18 mouse cellular contexts compared by ENCODE assay signal in the genomic region with DNA sequence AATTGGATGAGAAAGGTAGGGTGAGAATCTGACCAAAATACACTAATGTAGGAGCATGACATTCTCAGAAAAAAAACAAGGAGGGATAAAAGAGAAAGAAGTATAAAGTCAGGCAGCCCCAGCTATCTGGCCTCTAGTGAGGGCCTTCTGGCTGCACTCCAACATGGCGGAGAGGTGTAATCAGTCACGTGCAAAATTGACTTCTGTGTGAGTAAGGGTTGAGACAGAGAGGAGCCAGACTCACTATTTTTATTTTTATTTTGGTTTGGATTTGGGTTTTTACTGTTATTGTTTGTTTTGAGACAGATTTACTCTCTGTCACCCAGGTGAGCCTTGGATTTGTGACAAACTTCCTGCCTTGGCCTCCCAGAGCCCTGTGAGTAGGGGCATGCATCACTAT.
A peak's percentile ranks its signal among the peaks of the same experiment; 100 is the strongest.
DNase-seq lines count a peak whose midpoint lies in the region; ATAC-seq and TF ChIP-seq lines count a peak whose summit lies in the region.
"Had no signal": no experiment of that assay in that cellular context is flagged by ENCODE, and none has a peak within 500 bp of the region (broad histone marks: within the 10 kb centered on the region; RNA-seq: fewer than 3 reads in every experiment).

No protein-coding gene starts in this region.

- TF ChIP-seq RAD21 in MEL (IDR thresholded peaks at IDR 0.05; ENCODE audit: low read depth, low read length), result no peak

- no peaks in the 10 kb centered on the region for H3K27me3 ChIP-seq in kidney, embryonic 14.5 days (ENCODE audit: control insufficient read depth, insufficient read depth, low read length)
- peaks cover 0 to 2% of the 10 kb centered on the region in 2 experiments; a peak in 3 of 4 replicates for H3K27me3 ChIP-seq in MEL (ENCODE audit: control insufficient read depth in 1 of 2, insufficient read depth in 2 of 2, low read length in 2 of 2)
- H3K27me3 ChIP-seq: CH12.LX; embryonic facial prominence, embryonic 13.5 days; intestine, embryonic 15.5 days; limb, embryonic 13.5 days had no signal

- no peak overlapping the region for H3K9ac ChIP-seq in kidney, embryonic 14.5 days (ENCODE audit: low read depth, low read length)
- H3K9ac ChIP-seq in MEL (ENCODE audit: control insufficient read depth, low read depth, low read length, poor library complexity, severe bottlenecking), result no peak overlapping the region
- H3K9ac ChIP-seq: embryonic facial prominence, embryonic 13.5 days; forebrain, postnatal 0 days; hindbrain, embryonic 14.5 days; intestine, embryonic 15.5 days; limb, embryonic 13.5 days; liver, embryonic 14.5 days had no signal

- ATAC-seq in kidney, embryonic 14.5 days (ENCODE audit: low FRiP score, low TSS enrichment), result no peak
- ATAC-seq: forebrain, postnatal 0 days; intestine, embryonic 15.5 days; midbrain, embryonic 16.5 days had no signal

- H3K79me2 ChIP-seq in MEL (ENCODE audit: control insufficient read depth, insufficient read depth, low read length, poor library complexity), result no peaks in the 10 kb centered on the region

- no peaks in the 10 kb centered on the region for H3K36me3 ChIP-seq in kidney, embryonic 14.5 days (ENCODE audit: control insufficient read depth, insufficient read depth, low read length)
- no peaks in the 10 kb centered on the region for H3K36me3 ChIP-seq in MEL (ENCODE audit: control insufficient read depth in 1 of 2, insufficient read depth in 2 of 2, low read length in 2 of 2)
- H3K36me3 ChIP-seq: embryonic facial prominence, embryonic 13.5 days; intestine, embryonic 15.5 days; limb, embryonic 13.5 days had no signal

- no peaks in the 10 kb centered on the region for H3K9me3 ChIP-seq in kidney, embryonic 14.5 days (ENCODE audit: control insufficient read depth, low read length)
- no peaks in the 10 kb centered on the region for H3K9me3 ChIP-seq in MEL (replicated peaks; ENCODE audit: insufficient read depth, low read length)
- H3K9me3 ChIP-seq: embryonic facial prominence, embryonic 13.5 days; intestine, embryonic 15.5 days; limb, embryonic 13.5 days had no signal

- H3K4me1 ChIP-seq in kidney, embryonic 14.5 days (ENCODE audit: control insufficient read depth, insufficient read depth, low read length), result no peaks in the 10 kb centered on the region
- H3K4me1 ChIP-seq in MEL (ENCODE audit: control insufficient read depth in 1 of 2, insufficient read depth in 2 of 2, low read length in 2 of 2), result no peaks in the 10 kb centered on the region
- H3K4me1 ChIP-seq: embryonic facial prominence, embryonic 13.5 days; intestine, embryonic 15.5 days; limb, embryonic 13.5 days had no signal

- 57% methylated on average over 2 of the region's 2 CpGs for WGBS in kidney, embryonic 14.5 days

- no peak overlapping the region for H3K4me2 ChIP-seq in kidney, embryonic 14.5 days (replicated peaks; ENCODE audit: low read depth, low read length)
- H3K4me2 ChIP-seq: embryonic facial prominence, embryonic 13.5 days; hindbrain, embryonic 14.5 days; intestine, embryonic 15.5 days; limb, embryonic 13.5 days had no signal

- H3K27ac ChIP-seq in kidney, embryonic 14.5 days (ENCODE audit: low read depth, low read length), result no peak overlapping the region
- H3K27ac ChIP-seq in MEL (ENCODE audit: control insufficient read depth, low read depth, low read length), result no peak overlapping the region
- H3K27ac ChIP-seq: embryonic facial prominence, embryonic 13.5 days; hindbrain, embryonic 14.5 days; intestine, embryonic 15.5 days; limb, embryonic 13.5 days; liver, embryonic 14.5 days had no signal

- DNase-seq in kidney, adult 11 months, result peak; percentile 36
- DNase-seq in MEL (ENCODE audit: low read depth, low spot score), result no peak
- peak; percentile 43 for DNase-seq in adrenal gland, postnatal 10 days
- DNase-seq in kidney, postnatal 10 days, result peak; percentile 31
- no peak for DNase-seq in thymus, postnatal 36 days
- no peak for DNase-seq in heart, adult 18-20 months
- DNase-seq: cerebellum, adult 11-12 months; forebrain, postnatal 0 days; heart, adult 2 months; thymus, postnatal 25 days had no signal

- no peak for TF ChIP-seq POLR2A in MEL (IDR thresholded peaks at IDR 0.05; ENCODE audit: control insufficient read depth in 1 of 2, insufficient read depth in 1 of 2, low read depth in 1 of 2, low read length in 2 of 2, poor library complexity in 1 of 2)

- no peak for TF ChIP-seq EP300 in MEL (IDR thresholded peaks at IDR 0.05; ENCODE audit: low read depth in 1 of 2, low read length in 2 of 2)

- no peak overlapping the region for H3K4me3 ChIP-seq in kidney, embryonic 14.5 days (ENCODE audit: low read length)
- no peak overlapping the region for H3K4me3 ChIP-seq in MEL (ENCODE audit: control insufficient read depth in 1 of 2, insufficient read depth in 1 of 2, low read depth in 2 of 2, low read length in 2 of 2)
- H3K4me3 ChIP-seq: embryonic facial prominence, embryonic 13.5 days; heart, adult 2 months; intestine, embryonic 15.5 days; limb, embryonic 13.5 days had no signal

- TF ChIP-seq CTCF in MEL (IDR thresholded peaks at IDR 0.05 in 2 of 3, conservative IDR thresholded peaks at IDR 0.05 in 1 of 3; ENCODE audit: control insufficient read depth in 1 of 3, insufficient read depth in 1 of 3, low read depth in 2 of 3, low read length in 3 of 3, poor library complexity in 1 of 3, severe bottlenecking in 1 of 3), result no peak

TF ChIP-seq in MEL, 35 proteins besides CTCF, POLR2A, EP300 and RAD21:
- TF ChIP-seq TCF12 (IDR thresholded peaks at IDR 0.05; ENCODE audit: low read depth, low read length) (no peak), UBTF (IDR thresholded peaks at IDR 0.05; ENCODE audit: borderline replicate concordance, insufficient read depth, low read depth, low read length) (no peak), BHLHE40 (IDR thresholded peaks at IDR 0.05; ENCODE audit: borderline replicate concordance, low read depth, low read length) (0 out of 2 replicates have a peak, but pooled peaks have one; percentile 14), HCFC1 (IDR thresholded peaks at IDR 0.05; ENCODE audit: low read depth, low read length) (no peak), USF1 (IDR thresholded peaks at IDR 0.05; ENCODE audit: low read depth, low read length) (peak; percentile 51; the same call in 1 of the 2 replicates), ETS1 (IDR thresholded peaks at IDR 0.05; ENCODE audit: low read depth, low read length) (no peak)

Comparison
In these comparisons a context has a peak if more than half of its experiments do, and no peak if none do; other contexts are left out.
1. DNase-seq: peak in kidney, adult 11 months (single experiment), adrenal gland, postnatal 10 days (single experiment) and kidney, postnatal 10 days (single experiment); none in MEL (single experiment), thymus, postnatal 36 days (0 of 2) and heart, adult 18-20 months (0 of 2).